Mouse (Mus musculus) small intestine, adult 2 months (tissue): ENCODE results near the gene Arhgap4. TPM values are rescaled to one million over a fixed set of nuclear protein-coding genes. Genes with fewer than 3 reads are reported as not detected.

Source experiments
- H3K27ac ChIP-seq: fragments of 200-500 bp; 2 replicates; pipeline ENCODE4 v1.5.1; 2012; ENCODE audit warnings: low read depth, low read length, control low read depth, inconsistent platforms; ENCODE audit not compliant: insufficient read depth
- H3K27me3 ChIP-seq: fragments of 200-500 bp; 2 replicates; pipeline ENCODE4 v1.6.1; 2012; ENCODE audit warnings: mild to moderate bottlenecking, moderate library complexity, low read length, inconsistent platforms; ENCODE audit not compliant: control insufficient read depth, insufficient read depth
- H3K36me3 ChIP-seq: fragments of 200-500 bp; 2 replicates; pipeline ENCODE4 v1.6.1; 2012; ENCODE audit warnings: mild to moderate bottlenecking, low read length, control low read depth, inconsistent platforms; ENCODE audit not compliant: control insufficient read depth, insufficient read depth
- H3K4me1 ChIP-seq: fragments of 200-500 bp; 2 replicates; pipeline ENCODE4 v1.6.1; 2012; ENCODE audit warnings: low read length, inconsistent platforms, mixed read lengths; ENCODE audit not compliant: control insufficient read depth, insufficient read depth, insufficient read length
- H3K4me3 ChIP-seq: fragments of 200-500 bp; 2 replicates; pipeline ENCODE4 v1.5.1; 2012; ENCODE audit warnings: low read depth, mild to moderate bottlenecking, control low read depth, inconsistent platforms, low read length, moderate library complexity
- CTCF ChIP-seq: fragments of 200-500 bp; IDR thresholded peaks from 2 replicates; pipeline ENCODE4 v1.5.1; 2012; ENCODE audit warnings: low read depth, mild to moderate bottlenecking, control low read depth, inconsistent platforms, low read length, moderate library complexity, mixed read lengths; ENCODE audit not compliant: insufficient replicate concordance, insufficient read length; ENCODE audit errors: extremely low read depth
- POLR2A ChIP-seq: fragments of 200-500 bp; IDR thresholded peaks from 2 replicates; pipeline ENCODE4 v1.6.1; 2012; ENCODE audit warnings: low read depth, mild to moderate bottlenecking, control low read depth, inconsistent platforms, low read length, moderate library complexity
- WGBS: fragments of 180-500 bp; shearing (Covaris S2); methylation state at CpG from one replicate; pipeline ENCODE4 v1.1.7; 2018; 5-methylcytosine and 5-hydroxymethylcytosine counted together
- polyA plus RNA-seq: library from polyadenylated mRNA; depleted of rRNA; stranded (reverse); fragments of >200 nt; gene quantifications from 2 replicates; pipeline ENCODE4 v1.2.3, GENCODE M21; 2012

Gene Arhgap4
- polyA plus RNA-seq, 1 experiment, result 16.7 TPM

DNA sequence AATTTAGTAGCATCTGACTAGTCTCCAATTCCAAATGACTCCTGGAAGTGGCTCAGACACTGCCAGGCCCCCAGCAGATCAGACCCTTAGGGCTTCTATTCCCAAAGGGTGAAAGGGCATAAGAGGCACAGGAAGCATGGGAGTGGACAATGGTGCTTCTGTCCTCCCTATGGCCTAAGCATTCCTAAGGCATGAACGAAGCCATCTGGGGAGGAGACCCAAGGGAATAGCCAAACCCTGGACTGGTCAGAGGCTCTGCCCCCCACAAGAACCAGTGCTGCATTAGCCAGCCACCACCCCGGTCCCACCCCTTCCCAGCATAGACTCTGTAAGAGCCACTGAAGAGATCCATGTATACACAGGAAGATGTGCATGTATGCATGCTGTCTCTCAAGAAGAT is 45.8 kb downstream of the Arhgap4 start:
- Histone ChIP-seq H3K36me3 (no peaks in the 10 kb centered on the region), H3K4me1 (peaks cover 8% of the 10 kb centered on the region; the same call in 1 of the 2 replicates), H3K27ac (no peak overlapping the region), H3K4me3 (no peak overlapping the region), H3K27me3 (no peaks in the 10 kb centered on the region)
- WGBS, result 71% methylated on average over 2 of the region's 2 CpGs
- TF ChIP-seq CTCF, result no peak
- no peak for TF ChIP-seq POLR2A

DNA sequence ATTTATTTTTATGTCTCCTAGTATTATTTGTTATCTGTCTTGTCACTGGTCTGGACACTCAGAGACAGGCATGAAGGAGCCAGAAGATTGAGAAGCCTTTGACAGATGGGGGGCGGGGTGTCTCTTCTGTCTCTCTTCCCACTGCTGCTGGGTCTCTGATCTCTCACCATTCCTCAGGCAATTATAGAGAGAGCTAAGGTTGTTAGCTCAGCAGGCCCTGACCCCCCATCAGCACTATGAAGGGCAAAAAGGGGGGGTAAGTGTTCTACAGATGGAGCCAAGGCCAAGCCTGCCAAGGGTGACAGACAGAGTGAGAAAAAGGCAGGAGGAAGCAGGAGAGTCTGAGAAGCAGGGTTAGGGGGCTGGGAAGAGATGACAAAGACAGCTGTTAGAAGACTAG is 49.7 kb downstream of the Arhgap4 start:
- Histone ChIP-seq H3K27me3 (no peaks in the 10 kb centered on the region), H3K4me1 (peaks cover 3% of the 10 kb centered on the region; the same call in 1 of the 2 replicates), H3K4me3 (no peak overlapping the region), H3K36me3 (no peaks in the 10 kb centered on the region), H3K27ac (no peak overlapping the region)
- WGBS, result 78% methylated on average over 1 of the region's 1 CpGs
- TF ChIP-seq POLR2A, result no peak
- TF ChIP-seq CTCF, result no peak

DNA sequence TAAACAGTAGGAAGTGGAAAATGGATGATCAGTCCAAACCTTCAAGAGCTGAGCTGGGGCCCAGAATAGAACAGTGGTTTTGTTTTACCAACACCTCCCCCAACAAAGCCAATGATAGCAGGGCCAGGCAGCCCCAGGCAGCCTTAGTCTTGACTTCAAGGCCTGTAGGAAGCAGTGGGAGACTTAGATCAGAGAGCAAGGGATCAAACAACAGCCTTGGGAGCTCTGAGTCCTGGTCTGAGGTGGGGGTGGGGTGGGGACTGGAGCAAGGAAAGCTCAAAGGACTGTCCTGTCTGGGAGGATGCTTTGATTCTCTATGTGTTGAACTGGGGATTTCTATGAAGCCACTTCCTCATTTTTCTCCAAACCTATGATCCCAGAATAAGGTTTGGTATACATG is 50.2 kb downstream of the Arhgap4 start:
- Histone ChIP-seq H3K36me3 (no peaks in the 10 kb centered on the region), H3K4me3 (no peak overlapping the region), H3K27ac (no peak overlapping the region), H3K27me3 (no peaks in the 10 kb centered on the region), H3K4me1 (no peaks in the 10 kb centered on the region)
- TF ChIP-seq POLR2A (no peak), CTCF (no peak)

DNA sequence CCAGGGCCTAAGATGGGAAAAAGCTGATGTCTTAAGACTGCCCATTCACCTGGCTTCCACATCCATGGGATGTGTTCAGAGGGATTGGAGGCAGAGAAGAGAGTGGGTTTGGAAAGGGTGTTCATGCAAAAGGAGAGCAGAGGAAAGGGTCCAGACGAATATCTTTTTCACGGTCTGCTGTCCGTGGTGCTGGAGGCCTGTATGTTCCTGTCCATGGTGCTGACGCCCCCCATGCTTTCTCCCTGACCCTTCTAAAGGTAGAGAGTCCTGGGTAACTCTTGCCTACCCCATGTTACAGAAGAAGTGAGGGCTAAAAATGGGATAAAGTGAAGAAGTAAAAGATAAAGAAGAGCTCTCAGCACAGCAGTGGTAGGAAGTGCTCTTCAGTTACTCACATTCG is 52.3 kb downstream of the Arhgap4 start:
- no peak for TF ChIP-seq CTCF
- TF ChIP-seq POLR2A, result no peak
- Histone ChIP-seq H3K27me3 (no peaks in the 10 kb centered on the region), H3K27ac (no peak overlapping the region), H3K4me1 (no peaks in the 10 kb centered on the region), H3K36me3 (peaks cover 4% of the 10 kb centered on the region; the same call in 1 of the 2 replicates), H3K4me3 (no peak overlapping the region)
- 30% methylated on average over 5 of the region's 5 CpGs for WGBS

DNA sequence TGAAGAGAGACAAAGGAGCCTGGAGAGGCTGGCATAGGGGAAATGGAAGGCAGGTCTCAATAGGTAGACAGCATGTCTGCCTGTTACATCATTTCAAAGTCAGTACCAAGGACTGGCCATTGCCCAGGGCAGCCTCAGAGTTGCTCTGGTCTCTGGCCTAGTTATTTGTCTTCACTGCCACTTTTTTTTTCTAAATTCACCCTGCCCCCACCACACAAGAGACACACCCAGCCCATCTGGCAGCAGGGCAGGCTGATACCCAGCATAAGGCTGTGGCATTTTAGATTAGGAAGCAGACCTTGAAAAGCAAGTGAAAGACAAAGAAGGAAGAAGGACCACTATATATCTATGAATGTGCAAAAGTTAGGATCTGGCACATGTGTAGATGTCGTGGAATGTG is 53.8 kb downstream of the Arhgap4 start:
- Histone ChIP-seq H3K27ac (no peak overlapping the region), H3K4me1 (no peaks in the 10 kb centered on the region), H3K36me3 (peaks cover 4% of the 10 kb centered on the region; the same call in 1 of the 2 replicates), H3K27me3 (no peaks in the 10 kb centered on the region), H3K4me3 (no peak overlapping the region)
- WGBS, result 75% methylated on average over 1 of the region's 1 CpGs
- TF ChIP-seq CTCF, result no peak

DNA sequence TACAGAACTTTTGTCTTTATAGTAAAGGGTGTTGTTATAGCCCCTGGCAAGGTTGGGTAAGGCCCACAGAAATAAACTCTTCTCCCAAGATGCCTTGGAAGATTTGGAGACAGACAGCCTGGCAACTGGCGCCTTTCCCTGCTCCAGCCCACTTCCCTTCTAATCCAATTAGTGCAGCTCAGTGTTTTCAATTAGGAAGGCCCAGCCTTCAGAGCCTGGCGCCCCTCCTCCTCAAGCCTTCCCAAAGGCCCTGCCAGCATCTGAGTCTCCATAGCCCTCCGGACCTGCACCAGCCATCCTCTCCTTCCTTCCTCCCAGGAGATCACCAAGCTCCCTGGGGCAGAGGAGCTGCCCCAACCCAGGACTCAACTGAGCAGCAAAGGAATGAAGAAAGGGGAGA is 54.4 kb downstream of the Arhgap4 start:
- TF ChIP-seq CTCF, result no peak
- TF ChIP-seq POLR2A, result no peak
- WGBS, result 47% methylated on average over 3 of the region's 3 CpGs
- Histone ChIP-seq H3K4me1 (no peaks in the 10 kb centered on the region), H3K36me3 (peaks cover 7% of the 10 kb centered on the region; the same call in 1 of the 2 replicates), H3K27me3 (no peaks in the 10 kb centered on the region), H3K4me3 (no peak overlapping the region), H3K27ac (no peak overlapping the region)

DNA sequence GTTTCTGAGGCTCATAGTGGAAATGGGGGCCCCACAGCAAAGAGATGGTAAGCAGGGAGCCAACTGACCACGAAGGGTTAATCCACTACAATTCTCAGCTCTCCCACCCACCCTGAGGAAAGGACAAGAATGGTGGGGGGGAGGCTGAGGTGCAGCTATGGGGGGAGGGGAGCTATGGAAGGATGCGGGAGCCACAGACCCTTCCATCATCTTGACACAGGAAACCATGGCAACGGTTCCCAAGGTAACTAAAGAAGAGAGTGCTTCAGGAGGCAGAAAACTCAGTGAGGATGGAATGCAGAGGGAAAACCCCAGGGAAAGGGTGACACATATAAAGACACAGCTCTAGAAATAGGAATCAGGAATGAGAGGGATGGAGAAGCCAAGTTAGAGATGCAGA is 57.0 kb downstream of the Arhgap4 start:
- no peak for TF ChIP-seq POLR2A
- TF ChIP-seq CTCF, result no peak
- Histone ChIP-seq H3K4me3 (no peak overlapping the region), H3K27ac (no peak overlapping the region), H3K27me3 (no peaks in the 10 kb centered on the region), H3K36me3 (peaks cover 15% of the 10 kb centered on the region), H3K4me1 (no peaks in the 10 kb centered on the region)
- 55% methylated on average over 3 of the region's 3 CpGs for WGBS

DNA sequence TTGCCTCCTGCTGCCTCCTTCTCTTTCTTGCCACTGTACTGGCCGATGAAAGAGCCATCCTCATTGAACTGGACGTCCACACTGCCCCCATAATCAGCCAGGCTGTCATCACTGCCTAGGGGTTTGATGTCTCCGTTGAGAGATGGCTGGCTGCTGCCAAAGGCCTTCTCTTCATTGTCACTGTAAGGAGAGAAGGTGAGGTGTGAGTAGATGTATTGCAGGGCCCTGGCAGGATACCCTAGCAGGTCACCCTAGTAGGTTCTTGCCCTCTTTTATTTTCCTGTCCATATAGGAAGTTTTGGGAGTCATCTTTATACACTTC is 66.6 kb downstream of the Arhgap4 start:
- Histone ChIP-seq H3K36me3 (peaks cover 7% of the 10 kb centered on the region), H3K27ac (no peak overlapping the region), H3K27me3 (no peaks in the 10 kb centered on the region), H3K4me1 (no peaks in the 10 kb centered on the region), H3K4me3 (no peak overlapping the region)
- no peak for TF ChIP-seq POLR2A
- TF ChIP-seq CTCF, result no peak
- 72% methylated on average over 3 of the region's 3 CpGs for whole genome bisulfite sequencing
